Mouse (Mus musculus) G1E (cell line): ENCODE measurements at regions not wholly inside any gene's neighbourhood (a gene's known extent, or its start where the extent isn't known, plus 50 kb on each side); places are given as distances from the start of the nearest gene placed in this dataset.

Experiments used
- ATAC-seq: 2 replicates; pipeline ENCODE4 v1.8.0; 2016; ENCODE audit warnings: mild to moderate bottlenecking; ENCODE audit not compliant: insufficient number of reproducible peaks, poor library complexity, low FRiP score, severe bottlenecking; ENCODE audit errors: extremely low read depth
- DNase-seq: peaks from one replicate; pipeline ENCODE4 v3.0.0; 2012; ENCODE audit warnings: low spot score
- H3K27me3 ChIP-seq: 2 replicates; pipeline ENCODE4 v1.6.1; 2012; ENCODE audit warnings: mild to moderate bottlenecking, low read length, inconsistent platforms; ENCODE audit not compliant: insufficient read depth
- H3K36me3 ChIP-seq: replicated peaks from 2 replicates; pipeline ENCODE3; 2012; ENCODE audit warnings: mild to moderate bottlenecking, inconsistent platforms
- H3K4me1 ChIP-seq: 2 replicates; pipeline ENCODE4 v1.6.1; 2012; ENCODE audit warnings: low read depth, low read length, inconsistent platforms, mixed read lengths; ENCODE audit not compliant: insufficient read depth
- H3K4me3 ChIP-seq: 2 replicates; pipeline ENCODE4 v1.5.1; 2012; ENCODE audit warnings: low read depth, mild to moderate bottlenecking, inconsistent platforms, low read length, moderate library complexity, mixed read lengths
- H3K9me3 ChIP-seq: replicated peaks from 2 replicates; pipeline ENCODE4 v1.6.1; 2012; ENCODE audit warnings: inconsistent platforms
- CTCF ChIP-seq: IDR thresholded peaks from 2 replicates; pipeline ENCODE4 v1.5.1; 2012; ENCODE audit warnings: low read depth, low read length, inconsistent platforms, mixed read lengths
- GATA1 ChIP-seq: IDR thresholded peaks from 2 replicates; pipeline ENCODE4 v1.6.1; 2012; ENCODE audit warnings: borderline replicate concordance, low read length, inconsistent platforms, mixed read lengths
- GATA2 ChIP-seq: IDR thresholded peaks from 2 replicates; pipeline ENCODE4 v1.6.1; 2012; ENCODE audit warnings: low read depth, low read length, inconsistent platforms, borderline replicate concordance
- POLR2AphosphoS5 ChIP-seq: IDR thresholded peaks from 2 replicates; pipeline ENCODE4 v1.6.1; 2012; ENCODE audit warnings: low read depth, low read length, inconsistent platforms; ENCODE audit not compliant: insufficient replicate concordance
- TAL1 ChIP-seq: conservative IDR thresholded peaks from 2 replicates; pipeline ENCODE4 v1.6.1; 2012; ENCODE audit warnings: low read depth, low read length, inconsistent platforms, mixed read lengths

GRCm38 (mm10) chr12:107759911-107760310 is 243.5 kb downstream of the Bcl11b start:
- no peaks in the 10 kb centered on the region for H3K36me3 ChIP-seq

GRCm38 (mm10) chr12:107762140-107762539 is 241.3 kb downstream of the Bcl11b start:
- peaks cover 81% of the 10 kb centered on the region for H3K9me3 ChIP-seq
- DNase-seq: no peak
- H3K27me3 ChIP-seq: no peaks in the 10 kb centered on the region
- TF ChIP-seq POLR2AphosphoS5: no peak
- no peak for TF ChIP-seq GATA2
- TF ChIP-seq CTCF: no peak
- no peak for TF ChIP-seq GATA1
- no peak for TF ChIP-seq TAL1
- no peaks in the 10 kb centered on the region for H3K36me3 ChIP-seq
- no peak overlapping the region for H3K4me3 ChIP-seq
- ATAC-seq: no peak
- H3K4me1 ChIP-seq: no peaks in the 10 kb centered on the region

More at GRCm38 (mm10) chr12:107759911-107760310, 243.5 kb downstream of the Bcl11b start:
- TF ChIP-seq POLR2AphosphoS5 (no peak), CTCF (no peak), GATA1 (no peak), GATA2 (no peak), TAL1 (no peak)
- ATAC-seq (no peak), DNase-seq (no peak)
- H3K27me3 ChIP-seq: no peaks in the 10 kb centered on the region
- peaks cover 92% of the 10 kb centered on the region for H3K9me3 ChIP-seq
- H3K4me3 ChIP-seq: no peak overlapping the region
- no peaks in the 10 kb centered on the region for H3K4me1 ChIP-seq

- ATAC-seq (no peak), DNase-seq (no peak)
- H3K9me3 ChIP-seq: peaks cover 67% of the 10 kb centered on the region
- H3K36me3 ChIP-seq: no peaks in the 10 kb centered on the region
- H3K4me1 ChIP-seq: no peaks in the 10 kb centered on the region
- TF ChIP-seq GATA1 (no peak), CTCF (no peak), POLR2AphosphoS5 (no peak), GATA2 (no peak), TAL1 (no peak)
- H3K27me3 ChIP-seq: no peaks in the 10 kb centered on the region
- H3K4me3 ChIP-seq: no peak overlapping the region
Measured at GRCm38 (mm10) chr12:107769801-107770515, 233.4 kb downstream of the Bcl11b start.

GRCm38 (mm10) chr12:107770516-107770836 is 232.9 kb downstream of the Bcl11b start:
- no peaks in the 10 kb centered on the region for H3K4me1 ChIP-seq
- H3K4me3 ChIP-seq: no peak overlapping the region
- no peak for DNase-seq
- H3K9me3 ChIP-seq: peaks cover 66% of the 10 kb centered on the region
- no peaks in the 10 kb centered on the region for H3K36me3 ChIP-seq
- ATAC-seq: no peak
- TF ChIP-seq TAL1: no peak
- no peak for TF ChIP-seq GATA1
- no peak for TF ChIP-seq POLR2AphosphoS5
- no peak for TF ChIP-seq GATA2
- TF ChIP-seq CTCF: no peak
- no peaks in the 10 kb centered on the region for H3K27me3 ChIP-seq

- no peak for DNase-seq
- H3K4me3 ChIP-seq: no peak overlapping the region
- no peak for ATAC-seq
- H3K9me3 ChIP-seq: peaks cover 67% of the 10 kb centered on the region
- no peaks in the 10 kb centered on the region for H3K36me3 ChIP-seq
- TF ChIP-seq GATA2 (no peak), POLR2AphosphoS5 (no peak), TAL1 (no peak), GATA1 (no peak), CTCF (no peak)
- no peaks in the 10 kb centered on the region for H3K27me3 ChIP-seq
- no peaks in the 10 kb centered on the region for H3K4me1 ChIP-seq
Measured at GRCm38 (mm10) chr12:107771325-107771724, 232.1 kb downstream of the Bcl11b start.

- peaks cover 72% of the 10 kb centered on the region for H3K9me3 ChIP-seq
- ATAC-seq (no peak), DNase-seq (no peak)
- TF ChIP-seq POLR2AphosphoS5 (no peak), GATA1 (no peak)
- no peaks in the 10 kb centered on the region for H3K27me3 ChIP-seq
- no peaks in the 10 kb centered on the region for H3K36me3 ChIP-seq
- no peak overlapping the region for H3K4me3 ChIP-seq
- no peaks in the 10 kb centered on the region for H3K4me1 ChIP-seq
Measured at GRCm38 (mm10) chr12:107771809-107772208, 231.6 kb downstream of the Bcl11b start.

GRCm38 (mm10) chr12:107778046-107778445 is 225.4 kb downstream of the Bcl11b start:
- no peaks in the 10 kb centered on the region for H3K4me1 ChIP-seq
- no peak overlapping the region for H3K4me3 ChIP-seq
- H3K9me3 ChIP-seq: peaks cover 87% of the 10 kb centered on the region
- DNase-seq (no peak), ATAC-seq (no peak)
- TF ChIP-seq TAL1 (no peak), GATA1 (no peak), GATA2 (no peak), CTCF (no peak), POLR2AphosphoS5 (no peak)
- H3K27me3 ChIP-seq: no peaks in the 10 kb centered on the region
- H3K36me3 ChIP-seq: no peaks in the 10 kb centered on the region
